Mouse (Mus musculus): Measurements from ENCODE around the gene Gm14418. TPM values are rescaled to one million over a fixed set of nuclear protein-coding genes. Genes with fewer than 3 reads are reported as not detected.

Gene Gm14418
- total RNA-seq (2014; fragmentation: Nextera tagmentation) (4.4 TPM in 1 of 2 replicates, not detected in the other), total RNA-seq (2017) (8.0 TPM in 1 of 2 replicates, not detected in the other)

- 0 out of 2 replicates have a peak, but pooled peaks have one; percentile 70 for ATAC-seq (replicated peaks; ENCODE audit: low FRiP score, low TSS enrichment, poor library complexity, severe bottlenecking)
Measured at GRCm38 (mm10) chr2:177398096-177398495, at the start of gene Gm14418. Gene Gm14418, minus strand, starts transcription at chr2:177398320.

Other genes starting within 250 kb of the Gm14418 start
- gene Gm14410, start 191.9 kb downstream of the Gm14418 start, total RNA-seq (2014; fragmentation: Nextera tagmentation): 8.4 and 20.2 TPM in 2 replicates
- 0.89 and 12.9 TPM in 2 replicates for gene Gm14410, start 191.9 kb downstream of the Gm14418 start, total RNA-seq (2017)
- not detected in 2 replicates for gene Gm14409, start 131.3 kb downstream of the Gm14418 start, total RNA-seq (2014; fragmentation: Nextera tagmentation)
- 0.30 TPM in 1 of 2 replicates, not detected in the other for gene Gm14409, start 131.3 kb downstream of the Gm14418 start, total RNA-seq (2017)
- gene Gm14412, start 74.0 kb downstream of the Gm14418 start, total RNA-seq (2014; fragmentation: Nextera tagmentation): 1.8 TPM in 1 of 2 replicates, not detected in the other
- 0.91 TPM in 1 of 2 replicates, not detected in the other for gene Gm14412, start 74.0 kb downstream of the Gm14418 start, total RNA-seq (2017)
- gene Zfp970, start 66.4 kb upstream of the Gm14418 start, total RNA-seq (2014; fragmentation: Nextera tagmentation): 15.2 and 26.9 TPM in 2 replicates
- gene Zfp970, start 66.4 kb upstream of the Gm14418 start, total RNA-seq (2017): 5.9 and 15.0 TPM in 2 replicates
- 2.3 and 7.8 TPM in 2 replicates for gene Gm14403, start 99.9 kb upstream of the Gm14418 start, total RNA-seq (2014; fragmentation: Nextera tagmentation)
- 14.2 TPM in 1 of 2 replicates, not detected in the other for gene Gm14403, start 99.9 kb upstream of the Gm14418 start, total RNA-seq (2017)
- gene Gm14406, start 179.9 kb upstream of the Gm14418 start, total RNA-seq (2014; fragmentation: Nextera tagmentation): not detected in 2 replicates
- 0.53 TPM in 1 of 2 replicates, not detected in the other for gene Gm14406, start 179.9 kb upstream of the Gm14418 start, total RNA-seq (2017)